Mouse (Mus musculus): ENCODE data around the gene Ccr9. TPM values are rescaled to one million over a fixed set of nuclear protein-coding genes. Genes with fewer than 3 reads are reported as not detected.

Ccr9 gene
- polyA plus RNA-seq (2012; rRNA removed), result 500 and 608 TPM in 2 replicates

DNA sequence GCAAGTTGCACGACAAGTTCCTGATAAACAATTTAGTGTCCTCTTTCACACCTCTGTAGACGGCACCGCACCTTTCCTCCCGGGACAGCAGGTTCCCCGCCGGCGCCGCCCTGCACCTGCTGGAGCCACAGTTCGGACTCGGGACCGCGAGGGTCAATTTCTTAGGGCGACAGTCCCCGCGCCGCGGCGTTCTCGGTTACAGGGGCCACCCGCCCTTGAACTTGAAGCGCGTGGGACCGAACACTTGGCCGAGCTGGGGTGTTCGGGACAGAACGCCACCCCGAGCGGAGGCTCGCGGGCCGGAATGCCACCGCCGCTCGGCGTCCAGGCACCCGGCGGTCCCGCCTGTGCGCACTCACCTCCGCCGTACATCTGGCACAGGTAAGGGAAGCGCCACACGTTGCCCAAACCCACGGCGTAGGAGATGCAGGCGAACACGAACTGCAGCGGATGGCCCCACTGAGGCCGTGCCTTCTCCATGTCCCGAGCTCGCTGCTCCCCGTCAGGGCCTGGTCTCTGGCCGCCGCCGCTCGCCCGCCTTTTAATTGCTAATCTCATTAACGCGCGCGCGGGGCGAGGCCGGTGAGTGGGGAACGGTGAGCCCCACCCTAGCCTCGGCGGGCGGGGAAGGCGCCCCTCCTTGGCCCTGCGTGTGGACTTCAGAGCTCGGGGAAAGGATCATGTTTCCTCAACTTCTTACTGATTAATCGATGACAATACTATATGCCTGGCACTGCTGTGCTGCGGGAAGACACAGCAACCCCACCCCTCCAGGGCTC lies at the start of gene Ccr9, which contains the start of gene Slc6a20a:
Ccr9 (plus strand) TSS at position 113 of the 779 bp plus-strand sequence.
Slc6a20a (minus strand) TSS at position 559 of the 779 bp plus-strand sequence.
- Histone ChIP-seq H3K27ac (ENCODE audit: control insufficient read depth, insufficient read depth, low read length) (no peak within 1 kb of the TSS), H3K36me3 (ENCODE audit: control insufficient read depth, insufficient read depth, low read length) (no peaks in the 10 kb centered on the region), H3K4me1 (replicated peaks; ENCODE audit: control insufficient read depth, insufficient read depth, low read length) (peaks cover 9% of the 10 kb centered on the region), H3K27me3 (ENCODE audit: control insufficient read depth, insufficient read depth, low read length) (peaks cover 14% of the 10 kb centered on the region), H3K4me3 (ENCODE audit: control insufficient read depth, insufficient read depth, low read length) (peak within 1 kb of the TSS; percentile 32)
- WGBS, result 2% methylated on average over 73 of the region's 73 CpGs
- TF ChIP-seq CTCF (IDR thresholded peaks at IDR 0.05; ENCODE audit: borderline replicate concordance, control insufficient read depth, extremely low read depth, insufficient read depth, low read length, poor library complexity) (no peak), POLR2A (IDR thresholded peaks at IDR 0.05; ENCODE audit: control insufficient read depth, extremely low read depth, insufficient read depth, low read length, poor library complexity) (no peak)
- peak; percentile 9 for DNase-seq

DNA sequence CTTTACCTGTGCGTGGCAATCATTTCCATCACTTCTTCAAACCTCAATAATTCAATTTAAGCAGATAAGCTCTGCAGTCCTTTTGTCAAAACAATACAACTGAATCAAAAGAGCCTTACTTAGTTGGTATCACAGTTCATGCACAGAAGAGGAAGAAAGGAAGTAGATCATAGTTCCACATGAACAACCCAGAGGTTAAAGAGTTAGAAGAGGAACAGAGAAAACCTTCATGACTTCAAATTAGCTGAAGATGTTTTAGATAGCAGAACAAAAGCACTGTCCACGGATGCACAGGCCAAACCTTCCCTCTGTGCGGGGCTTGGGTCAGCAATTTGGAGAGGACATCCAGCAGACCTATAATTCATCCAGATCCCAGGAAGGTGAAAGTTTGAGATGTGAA lies 46.6 kb upstream of the Ccr9 start:
- no peak for DNase-seq
- Histone ChIP-seq H3K27me3 (ENCODE audit: control insufficient read depth, insufficient read depth, low read length) (no peaks in the 10 kb centered on the region), H3K36me3 (ENCODE audit: control insufficient read depth, insufficient read depth, low read length) (no peaks in the 10 kb centered on the region), H3K4me3 (ENCODE audit: control insufficient read depth, insufficient read depth, low read length) (no peak overlapping the region), H3K4me1 (replicated peaks; ENCODE audit: control insufficient read depth, insufficient read depth, low read length) (no peaks in the 10 kb centered on the region), H3K27ac (ENCODE audit: control insufficient read depth, insufficient read depth, low read length) (no peak overlapping the region)
- TF ChIP-seq CTCF (IDR thresholded peaks at IDR 0.05; ENCODE audit: borderline replicate concordance, control insufficient read depth, extremely low read depth, insufficient read depth, low read length, poor library complexity), result no peak
- TF ChIP-seq POLR2A (IDR thresholded peaks at IDR 0.05; ENCODE audit: control insufficient read depth, extremely low read depth, insufficient read depth, low read length, poor library complexity), result no peak
- 79% methylated on average over 3 of the region's 3 CpGs for WGBS

DNA sequence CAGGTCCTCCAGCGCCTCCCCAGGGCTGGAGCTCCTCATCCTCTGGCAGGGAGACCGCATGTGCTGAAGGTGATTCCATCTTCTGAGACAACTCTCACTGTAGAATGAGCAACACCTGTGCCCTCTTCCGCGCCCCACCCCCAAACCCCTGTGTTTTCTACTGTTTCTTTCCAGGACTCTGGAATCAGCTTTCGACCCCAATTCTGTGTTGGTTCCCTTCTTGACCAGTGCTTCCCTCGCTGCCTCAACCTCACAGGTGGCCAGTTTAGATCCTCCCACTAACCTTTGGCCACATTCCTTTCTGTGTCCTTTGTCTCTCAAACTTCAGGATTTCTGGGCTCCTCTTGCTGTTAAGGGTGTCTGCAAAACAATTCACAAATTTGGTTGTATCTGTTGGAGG lies 46.0 kb upstream of the Ccr9 start, which contains the start of gene Slc6a20b:
Slc6a20b (minus strand) TSS at position 285 of the 400 bp plus-strand sequence.
- no peak within 1 kb of the TSS for H3K4me3 ChIP-seq (ENCODE audit: control insufficient read depth, insufficient read depth, low read length)
- WGBS, result 95% methylated on average over 6 of the region's 6 CpGs

DNA sequence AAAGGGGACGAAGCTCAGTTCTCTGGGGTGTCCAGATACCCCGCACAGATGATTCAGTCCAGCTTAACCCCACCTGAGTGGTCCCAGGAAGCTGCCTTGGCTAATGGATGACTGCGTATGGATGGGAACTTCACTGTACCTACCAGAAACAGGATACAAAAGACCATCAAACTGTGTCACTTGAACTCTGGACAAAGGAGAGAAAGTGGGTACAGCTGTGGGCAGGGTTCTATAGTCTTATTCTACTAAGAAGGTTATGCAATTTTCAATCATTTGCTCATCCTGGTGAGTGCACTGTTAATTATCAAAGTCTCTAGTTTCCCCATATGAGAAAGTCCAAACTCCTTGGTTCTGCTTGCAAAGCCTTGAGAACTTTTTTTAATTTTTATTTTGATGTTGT lies 45.2 kb upstream of the Ccr9 start:
- no peak for DNase-seq
- no peaks in the 10 kb centered on the region for H3K4me1 ChIP-seq (replicated peaks; ENCODE audit: control insufficient read depth, insufficient read depth, low read length)
- H3K27ac ChIP-seq (ENCODE audit: control insufficient read depth, insufficient read depth, low read length), result no peak overlapping the region
- H3K4me3 ChIP-seq (ENCODE audit: control insufficient read depth, insufficient read depth, low read length), result no peak overlapping the region
- no peaks in the 10 kb centered on the region for H3K27me3 ChIP-seq (ENCODE audit: control insufficient read depth, insufficient read depth, low read length)
- 93% methylated on average over 3 of the region's 3 CpGs for WGBS
- TF ChIP-seq CTCF (IDR thresholded peaks at IDR 0.05; ENCODE audit: borderline replicate concordance, control insufficient read depth, extremely low read depth, insufficient read depth, low read length, poor library complexity), result no peak
- TF ChIP-seq POLR2A (IDR thresholded peaks at IDR 0.05; ENCODE audit: control insufficient read depth, extremely low read depth, insufficient read depth, low read length, poor library complexity), result no peak
- H3K36me3 ChIP-seq (ENCODE audit: control insufficient read depth, insufficient read depth, low read length), result no peaks in the 10 kb centered on the region

More for the DNA sequence above, 46.0 kb upstream of the Ccr9 start, which contains the start of gene Slc6a20b:
- TF ChIP-seq CTCF (IDR thresholded peaks at IDR 0.05; ENCODE audit: borderline replicate concordance, control insufficient read depth, extremely low read depth, insufficient read depth, low read length, poor library complexity) (no peak), POLR2A (IDR thresholded peaks at IDR 0.05; ENCODE audit: control insufficient read depth, extremely low read depth, insufficient read depth, low read length, poor library complexity) (no peak)
- H3K27me3 ChIP-seq (ENCODE audit: control insufficient read depth, insufficient read depth, low read length), result no peaks in the 10 kb centered on the region
- no peak within 1 kb of the TSS for H3K27ac ChIP-seq (ENCODE audit: control insufficient read depth, insufficient read depth, low read length)
- H3K4me1 ChIP-seq (replicated peaks; ENCODE audit: control insufficient read depth, insufficient read depth, low read length), result no peaks in the 10 kb centered on the region
- H3K36me3 ChIP-seq (ENCODE audit: control insufficient read depth, insufficient read depth, low read length), result no peaks in the 10 kb centered on the region
- DNase-seq, result no peak

DNA sequence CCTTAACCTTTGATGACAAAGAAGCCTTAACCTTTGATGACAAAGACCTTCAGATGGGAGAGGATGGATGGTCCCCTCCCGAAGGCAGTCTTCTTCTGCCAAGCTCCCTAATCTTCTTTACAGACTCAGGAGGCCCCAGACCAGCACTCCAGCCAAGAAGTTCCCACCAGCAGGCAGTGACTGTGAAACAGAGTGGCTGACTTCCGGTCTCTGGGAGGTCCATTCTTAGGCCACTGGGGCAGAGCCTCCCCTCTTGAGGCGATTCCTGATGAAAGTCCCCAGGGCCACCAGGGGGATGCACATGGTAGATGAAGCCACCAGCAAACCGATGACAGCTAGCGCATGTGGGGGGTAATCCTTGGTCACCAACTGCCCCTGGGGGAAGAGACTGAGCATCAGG lies 41.5 kb upstream of the Ccr9 start:
- no peak for TF ChIP-seq CTCF (IDR thresholded peaks at IDR 0.05; ENCODE audit: borderline replicate concordance, control insufficient read depth, extremely low read depth, insufficient read depth, low read length, poor library complexity)
- TF ChIP-seq POLR2A (IDR thresholded peaks at IDR 0.05; ENCODE audit: control insufficient read depth, extremely low read depth, insufficient read depth, low read length, poor library complexity), result no peak
- Histone ChIP-seq H3K4me3 (ENCODE audit: control insufficient read depth, insufficient read depth, low read length) (no peak overlapping the region), H3K36me3 (ENCODE audit: control insufficient read depth, insufficient read depth, low read length) (no peaks in the 10 kb centered on the region), H3K4me1 (replicated peaks; ENCODE audit: control insufficient read depth, insufficient read depth, low read length) (no peaks in the 10 kb centered on the region), H3K27ac (ENCODE audit: control insufficient read depth, insufficient read depth, low read length) (no peak overlapping the region), H3K27me3 (ENCODE audit: control insufficient read depth, insufficient read depth, low read length) (no peaks in the 10 kb centered on the region)
- DNase-seq, result no peak
- WGBS, result 91% methylated on average over 5 of the region's 5 CpGs

DNA sequence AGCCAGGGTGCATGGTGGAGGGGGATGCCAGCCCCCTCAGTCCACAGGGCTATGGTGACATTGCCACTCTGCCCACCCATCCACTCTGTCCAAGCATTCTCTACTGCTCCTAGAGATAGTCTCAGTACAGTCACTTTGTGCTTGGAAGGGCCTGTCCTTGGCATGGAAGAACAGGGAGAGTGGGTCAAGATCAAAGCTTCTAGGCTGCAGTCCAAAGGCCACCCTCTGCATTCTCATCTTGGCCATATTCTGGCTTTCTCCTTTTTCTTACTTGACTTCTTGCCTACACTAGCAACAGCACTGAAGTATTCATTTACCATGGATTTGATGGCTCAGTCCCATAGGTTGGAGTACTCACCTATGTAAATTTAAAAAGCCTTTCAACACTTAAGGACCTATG lies 40.0 kb upstream of the Ccr9 start:
- Histone ChIP-seq H3K4me3 (ENCODE audit: control insufficient read depth, insufficient read depth, low read length) (no peak overlapping the region), H3K4me1 (replicated peaks; ENCODE audit: control insufficient read depth, insufficient read depth, low read length) (no peaks in the 10 kb centered on the region), H3K36me3 (ENCODE audit: control insufficient read depth, insufficient read depth, low read length) (no peaks in the 10 kb centered on the region), H3K27ac (ENCODE audit: control insufficient read depth, insufficient read depth, low read length) (no peak overlapping the region), H3K27me3 (ENCODE audit: control insufficient read depth, insufficient read depth, low read length) (no peaks in the 10 kb centered on the region)
- DNase-seq, result no peak
- no peak for TF ChIP-seq POLR2A (IDR thresholded peaks at IDR 0.05; ENCODE audit: control insufficient read depth, extremely low read depth, insufficient read depth, low read length, poor library complexity)
- TF ChIP-seq CTCF (IDR thresholded peaks at IDR 0.05; ENCODE audit: borderline replicate concordance, control insufficient read depth, extremely low read depth, insufficient read depth, low read length, poor library complexity), result no peak

Data from thymus, adult 2 months (tissue).